Mouse (Mus musculus): ENCODE data around the gene E2f3. TPM values are rescaled to one million over a fixed set of nuclear protein-coding genes. Genes with fewer than 3 reads are reported as not detected.

E2f3 gene
- polyA plus RNA-seq, 1 experiment = 31.2 TPM

- TF ChIP-seq CTCF (IDR thresholded peaks at IDR 0.05; ENCODE audit: borderline replicate concordance, insufficient read depth, low read length) (no peak), POLR2A (IDR thresholded peaks at IDR 0.05; ENCODE audit: low read depth, low read length) (no peak)
- no peaks in the 10 kb centered on the region for H3K4me1 ChIP-seq (ENCODE audit: control insufficient read depth, insufficient read depth, low read length)
- H3K4me3 ChIP-seq (ENCODE audit: insufficient read depth, low read length) = no peak overlapping the region
- no peak overlapping the region for H3K27ac ChIP-seq (ENCODE audit: insufficient read depth, low read length)
Measured at GRCm38 (mm10) chr13:29964087-29964486, 21.8 kb downstream of the E2f3 start.

DNA sequence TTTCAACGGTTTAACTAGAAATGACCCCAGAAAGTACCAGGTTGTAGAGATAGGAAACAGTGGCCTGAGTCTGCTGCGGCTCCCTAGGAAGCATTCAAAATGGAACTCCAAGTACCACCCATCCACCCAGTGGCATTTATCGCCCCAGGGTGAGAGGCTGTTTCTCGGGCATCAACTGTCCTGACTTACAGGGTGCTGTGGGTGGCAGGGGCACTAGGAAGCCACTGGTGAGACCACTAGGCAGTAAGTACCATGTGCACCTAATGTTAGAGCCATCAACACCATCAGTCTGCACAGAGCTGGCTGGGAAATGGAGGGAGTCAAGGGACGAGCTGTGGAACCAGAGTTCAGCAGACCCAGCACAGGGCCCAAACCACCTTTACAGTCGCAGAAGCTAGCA, 25.4 kb downstream of the E2f3 start:
- no peak overlapping the region for H3K27ac ChIP-seq (ENCODE audit: insufficient read depth, low read length)
- 0 out of 2 replicates have a peak, but pooled peaks cover 2% of the 10 kb centered on the region for H3K4me1 ChIP-seq (ENCODE audit: control insufficient read depth, insufficient read depth, low read length)
- TF ChIP-seq POLR2A (IDR thresholded peaks at IDR 0.05; ENCODE audit: low read depth, low read length) (no peak), CTCF (IDR thresholded peaks at IDR 0.05; ENCODE audit: borderline replicate concordance, insufficient read depth, low read length) (no peak)
- no peak overlapping the region for H3K4me3 ChIP-seq (ENCODE audit: insufficient read depth, low read length)

DNA sequence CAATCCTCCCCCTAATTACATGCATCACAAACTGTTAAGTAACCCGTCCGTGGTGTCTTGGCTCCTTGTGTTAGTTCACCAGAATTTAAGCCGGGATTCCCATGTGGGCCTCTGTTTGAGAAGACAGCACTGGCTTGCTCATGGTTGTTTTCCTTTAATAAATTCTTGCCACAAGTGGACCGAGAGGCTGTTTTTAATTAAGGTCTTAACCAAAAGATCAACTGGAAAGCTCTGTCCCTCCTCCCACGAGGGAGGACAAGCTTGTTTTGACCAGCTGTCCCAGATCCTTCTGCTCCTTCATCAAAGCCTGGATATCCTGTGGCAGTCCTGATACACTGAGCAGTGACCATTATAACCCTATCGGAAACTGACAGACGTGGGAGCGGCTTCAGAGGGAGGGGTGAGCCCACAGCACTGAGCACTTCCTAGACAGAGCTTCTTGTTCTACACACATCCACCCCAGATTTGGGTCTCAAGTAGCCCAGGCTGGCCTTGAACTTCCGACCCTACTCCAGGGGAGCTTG, 28.1 kb downstream of the E2f3 start:
- H3K4me3 ChIP-seq (ENCODE audit: insufficient read depth, low read length) = no peak overlapping the region
- H3K4me1 ChIP-seq (ENCODE audit: control insufficient read depth, insufficient read depth, low read length) = 0 out of 2 replicates have a peak, but pooled peaks cover 2% of the 10 kb centered on the region
- TF ChIP-seq CTCF (IDR thresholded peaks at IDR 0.05; ENCODE audit: borderline replicate concordance, insufficient read depth, low read length) = no peak
- no peak for TF ChIP-seq POLR2A (IDR thresholded peaks at IDR 0.05; ENCODE audit: low read depth, low read length)
- H3K27ac ChIP-seq (ENCODE audit: insufficient read depth, low read length) = no peak overlapping the region

DNA sequence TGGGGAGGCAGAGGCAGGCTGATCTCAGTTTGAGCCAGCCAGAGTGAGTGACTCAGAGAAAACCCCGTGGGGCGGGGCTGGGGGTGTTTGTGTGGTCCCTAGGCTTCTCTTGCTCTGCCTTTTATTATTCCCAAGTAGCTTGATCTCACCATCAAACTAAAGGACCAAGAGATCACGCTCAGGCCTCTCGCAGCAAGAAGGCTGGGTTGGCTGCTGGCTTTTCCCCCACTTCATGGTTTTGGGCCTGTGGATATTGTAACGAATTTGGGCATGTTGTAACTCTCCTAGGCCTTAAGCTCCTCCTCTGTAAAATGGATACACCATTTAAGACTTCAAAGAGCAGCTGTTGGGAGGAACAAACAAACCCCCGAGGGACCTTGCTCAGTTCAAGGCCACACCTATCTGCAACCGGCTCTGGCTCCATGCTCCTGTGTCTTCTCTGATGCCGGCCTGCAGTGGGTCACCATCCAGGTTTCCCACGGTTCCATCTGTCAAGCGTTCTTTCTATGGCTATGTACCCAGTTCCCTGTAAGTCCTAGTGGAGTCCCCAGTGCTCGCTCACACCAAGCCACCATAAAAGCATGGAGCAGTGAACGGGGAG, 28.9 kb downstream of the E2f3 start:
- TF ChIP-seq CTCF (IDR thresholded peaks at IDR 0.05; ENCODE audit: borderline replicate concordance, insufficient read depth, low read length) = no peak
- TF ChIP-seq POLR2A (IDR thresholded peaks at IDR 0.05; ENCODE audit: low read depth, low read length) = no peak
- H3K27ac ChIP-seq (ENCODE audit: insufficient read depth, low read length) = no peak overlapping the region
- H3K4me1 ChIP-seq (ENCODE audit: control insufficient read depth, insufficient read depth, low read length) = 0 out of 2 replicates have a peak, but pooled peaks cover 2% of the 10 kb centered on the region
- H3K4me3 ChIP-seq (ENCODE audit: insufficient read depth, low read length) = no peak overlapping the region

DNA sequence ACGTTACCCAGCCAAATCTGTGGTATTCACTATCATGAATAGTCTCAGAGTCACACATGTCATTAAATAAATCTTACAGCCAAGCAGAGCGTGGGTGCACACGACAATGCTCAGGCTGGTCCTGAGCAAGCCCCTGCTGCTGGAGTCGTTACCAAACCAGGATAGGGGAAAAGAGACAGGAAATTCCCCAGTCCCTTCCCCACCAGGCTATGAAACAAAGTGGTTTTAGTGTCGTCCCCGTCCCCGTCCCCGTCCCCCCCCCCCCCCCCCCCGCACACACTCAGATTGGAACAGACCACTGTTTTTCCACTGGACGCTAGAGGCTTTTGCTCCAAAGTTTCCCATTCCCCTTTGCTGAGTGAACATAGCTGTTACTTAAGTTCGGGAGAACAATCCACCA, 30.6 kb downstream of the E2f3 start:
- TF ChIP-seq CTCF (IDR thresholded peaks at IDR 0.05; ENCODE audit: borderline replicate concordance, insufficient read depth, low read length) = no peak
- no peak for TF ChIP-seq POLR2A (IDR thresholded peaks at IDR 0.05; ENCODE audit: low read depth, low read length)
- Histone ChIP-seq H3K4me3 (ENCODE audit: insufficient read depth, low read length) (no peak overlapping the region), H3K4me1 (ENCODE audit: control insufficient read depth, insufficient read depth, low read length) (0 out of 2 replicates have a peak, but pooled peaks cover 2% of the 10 kb centered on the region), H3K27ac (ENCODE audit: insufficient read depth, low read length) (no peak overlapping the region)

- TF ChIP-seq POLR2A (IDR thresholded peaks at IDR 0.05; ENCODE audit: low read depth, low read length) (no peak), CTCF (IDR thresholded peaks at IDR 0.05; ENCODE audit: borderline replicate concordance, insufficient read depth, low read length) (no peak)
- Histone ChIP-seq H3K4me1 (ENCODE audit: control insufficient read depth, insufficient read depth, low read length) (0 out of 2 replicates have a peak, but pooled peaks cover 2% of the 10 kb centered on the region), H3K27ac (ENCODE audit: insufficient read depth, low read length) (no peak overlapping the region), H3K4me3 (ENCODE audit: insufficient read depth, low read length) (no peak overlapping the region)
Measured at GRCm38 (mm10) chr13:29954741-29955140, 31.1 kb downstream of the E2f3 start.

DNA sequence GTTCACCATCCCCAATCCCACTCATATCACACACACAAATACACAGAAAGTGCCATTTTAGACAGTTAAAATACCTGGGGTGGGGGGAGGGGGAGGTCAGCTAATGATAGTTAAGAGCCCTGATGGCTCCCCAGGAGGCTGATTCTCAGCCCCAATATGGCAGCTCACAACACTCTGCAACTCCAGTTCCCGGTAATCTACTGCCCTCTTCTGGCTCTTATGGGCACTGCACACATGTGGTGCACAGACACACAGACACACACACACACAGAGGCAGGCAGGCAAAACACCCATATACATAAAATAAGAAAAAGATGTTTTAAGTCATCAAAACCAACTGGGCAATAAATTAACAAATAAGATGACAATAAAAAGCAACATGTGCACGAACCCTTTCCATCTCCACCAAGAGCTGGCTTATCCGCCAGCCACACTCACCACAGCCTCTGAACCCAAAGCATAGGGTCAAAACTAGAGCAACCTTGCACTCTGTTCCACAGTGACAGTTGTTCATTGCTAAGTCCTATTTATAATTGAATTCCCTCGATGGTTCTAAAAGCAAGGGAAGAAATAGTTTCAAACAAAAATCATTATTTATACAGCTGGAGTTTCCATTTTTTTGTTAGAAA, 32.3 kb downstream of the E2f3 start:
- no peak for TF ChIP-seq POLR2A (IDR thresholded peaks at IDR 0.05; ENCODE audit: low read depth, low read length)
- no peak for TF ChIP-seq CTCF (IDR thresholded peaks at IDR 0.05; ENCODE audit: borderline replicate concordance, insufficient read depth, low read length)

GRCm38 (mm10) chr13:29946045-29946444, 39.8 kb downstream of the E2f3 start:
- Histone ChIP-seq H3K4me3 (ENCODE audit: insufficient read depth, low read length) (no peak overlapping the region), H3K27ac (ENCODE audit: insufficient read depth, low read length) (no peak overlapping the region), H3K4me1 (ENCODE audit: control insufficient read depth, insufficient read depth, low read length) (peaks cover 4% of the 10 kb centered on the region; the same call in 1 of the 2 replicates)
- no peak for TF ChIP-seq CTCF (IDR thresholded peaks at IDR 0.05; ENCODE audit: borderline replicate concordance, insufficient read depth, low read length)
- no peak for TF ChIP-seq POLR2A (IDR thresholded peaks at IDR 0.05; ENCODE audit: low read depth, low read length)

More for the DNA sequence above, 32.3 kb downstream of the E2f3 start:
- Histone ChIP-seq H3K4me3 (ENCODE audit: insufficient read depth, low read length) (no peak overlapping the region), H3K4me1 (ENCODE audit: control insufficient read depth, insufficient read depth, low read length) (0 out of 2 replicates have a peak, but pooled peaks cover 2% of the 10 kb centered on the region), H3K27ac (ENCODE audit: insufficient read depth, low read length) (no peak overlapping the region)

- Histone ChIP-seq H3K4me3 (ENCODE audit: insufficient read depth, low read length) (no peak overlapping the region), H3K4me1 (ENCODE audit: control insufficient read depth, insufficient read depth, low read length) (peaks cover 4% of the 10 kb centered on the region; the same call in 1 of the 2 replicates), H3K27ac (ENCODE audit: insufficient read depth, low read length) (no peak overlapping the region)
- no peak for TF ChIP-seq POLR2A (IDR thresholded peaks at IDR 0.05; ENCODE audit: low read depth, low read length)
Measured at GRCm38 (mm10) chr13:29944915-29945570, 40.8 kb downstream of the E2f3 start.

DNA sequence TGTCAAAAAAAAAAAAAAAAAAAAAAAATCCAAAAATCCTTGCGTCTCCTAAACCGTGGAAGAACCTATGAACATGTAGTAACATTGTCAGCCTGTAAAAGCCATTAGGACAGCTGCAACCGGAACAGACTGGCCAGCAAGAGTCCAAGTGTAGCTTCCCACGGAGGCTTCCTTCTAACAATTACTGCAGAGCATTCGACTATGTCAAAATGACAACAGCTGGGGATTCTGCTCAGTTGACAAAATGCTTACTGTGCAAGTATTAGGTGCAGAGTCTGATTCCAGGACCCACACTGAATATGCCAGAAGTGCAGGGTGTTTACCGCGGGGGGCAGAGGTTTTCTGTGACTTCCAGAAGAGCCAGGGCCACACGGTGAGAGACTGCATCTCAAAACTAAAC, 41.4 kb downstream of the E2f3 start:
- Histone ChIP-seq H3K4me3 (ENCODE audit: insufficient read depth, low read length) (no peak overlapping the region), H3K4me1 (ENCODE audit: control insufficient read depth, insufficient read depth, low read length) (peaks cover 6% of the 10 kb centered on the region; the same call in 1 of the 2 replicates), H3K27ac (ENCODE audit: insufficient read depth, low read length) (no peak overlapping the region)
- TF ChIP-seq CTCF (IDR thresholded peaks at IDR 0.05; ENCODE audit: borderline replicate concordance, insufficient read depth, low read length) (no peak), POLR2A (IDR thresholded peaks at IDR 0.05; ENCODE audit: low read depth, low read length) (no peak)
